14 mouse cellular contexts compared by ENCODE assay signal in genomic region chr10:83608596-83608995, GRCm38 (mm10).
"Had no signal": no experiment of that assay in that cellular context is flagged by ENCODE, and none has a peak within 500 bp of the region (broad histone marks: within the 10 kb centered on the region; RNA-seq: fewer than 3 reads in every experiment).

No protein-coding gene starts in this region.

- H3K9ac ChIP-seq: lung, embryonic 14.5 days; midbrain, embryonic 12.5 days; neural tube, embryonic 12.5 days; stomach, embryonic 15.5 days had no signal

- H3K4me1 ChIP-seq: stomach, embryonic 15.5 days had no signal

- H3K4me3 ChIP-seq: midbrain, embryonic 10.5 days; midbrain, embryonic 12.5 days; neural tube, embryonic 12.5 days; stomach, embryonic 15.5 days had no signal

- H3K4me2 ChIP-seq: lung, embryonic 14.5 days; midbrain, embryonic 12.5 days; neural tube, embryonic 12.5 days; stomach, embryonic 15.5 days had no signal

- H3K27me3 ChIP-seq: midbrain, embryonic 12.5 days; neural tube, embryonic 12.5 days; stomach, embryonic 15.5 days had no signal

- H3K9me3 ChIP-seq: midbrain, embryonic 10.5 days; midbrain, embryonic 12.5 days; neural tube, embryonic 12.5 days; stomach, embryonic 15.5 days had no signal

- ATAC-seq: midbrain, embryonic 16.5 days had no signal

- DNase-seq: lung, adult 18-20 months; lung, embryonic 14.5 days; lung, postnatal 10 days; lung, postnatal 4 days; midbrain, embryonic 14.5 days; right cerebral cortex, postnatal 14 days; thymus, adult 2 months; thymus, postnatal 36 days had no signal

- H3K27ac ChIP-seq: midbrain, embryonic 10.5 days; midbrain, embryonic 12.5 days; neural tube, embryonic 12.5 days; stomach, embryonic 15.5 days; stomach, postnatal 0 days had no signal
